Mouse (Mus musculus): ENCODE data around the gene Ficd.
"Not testable (repeated sequence)": the region's sequence is repeated elsewhere in the genome, so short reads cannot be mapped to it uniquely, and the experiment has no call there.

Gene Ficd

GRCm38 (mm10) chr5:113773664-113774063 lies 38.1 kb downstream of the Ficd start:
- DNase-seq (ENCODE audit: low spot score in 2 of 2): peak; percentile 81 to 90

GRCm38 (mm10) chr5:113775585-113775984 lies 40.0 kb downstream of the Ficd start:
- DNase-seq (ENCODE audit: low spot score in 2 of 2): no peak

GRCm38 (mm10) chr5:113776128-113776895 lies 40.7 kb downstream of the Ficd start:
- no peak for DNase-seq (ENCODE audit: low spot score in 2 of 2)

- no peak for DNase-seq (ENCODE audit: low spot score in 2 of 2)
These were observed 41.3 kb downstream of the Ficd start for GRCm38 (mm10) chr5:113776896-113777226.

GRCm38 (mm10) chr5:113777728-113778127 lies 42.1 kb downstream of the Ficd start:
- not testable (repeated sequence) for DNase-seq (ENCODE audit: low spot score in 2 of 2)

GRCm38 (mm10) chr5:113779569-113779968 lies 44.0 kb downstream of the Ficd start:
- DNase-seq (ENCODE audit: low spot score in 2 of 2): no peak

- DNase-seq (ENCODE audit: low spot score in 2 of 2): no peak
These were observed 44.6 kb downstream of the Ficd start for GRCm38 (mm10) chr5:113780082-113780752.

- DNase-seq (ENCODE audit: low spot score in 2 of 2): no peak
These were observed 45.2 kb downstream of the Ficd start for GRCm38 (mm10) chr5:113780763-113781162.

- DNase-seq (ENCODE audit: low spot score in 2 of 2): no peak
These were observed 45.7 kb downstream of the Ficd start for GRCm38 (mm10) chr5:113781254-113781653.

- DNase-seq (ENCODE audit: low spot score in 2 of 2): no peak
These were observed 46.3 kb downstream of the Ficd start for GRCm38 (mm10) chr5:113781875-113782274.

- no peak for DNase-seq (ENCODE audit: low spot score in 2 of 2)
These were observed 47.0 kb downstream of the Ficd start for GRCm38 (mm10) chr5:113782624-113783023.

GRCm38 (mm10) chr5:113783581-113784001 lies 48.0 kb downstream of the Ficd start:
- peak in 1 of 2 experiments; percentile 52 for DNase-seq (ENCODE audit: low spot score in 2 of 2)

GRCm38 (mm10) chr5:113784104-113784503 lies 48.5 kb downstream of the Ficd start:
- not testable (repeated sequence) for DNase-seq (ENCODE audit: low spot score in 2 of 2)

GRCm38 (mm10) chr5:113786985-113787384 lies 51.4 kb downstream of the Ficd start:
- DNase-seq (ENCODE audit: low spot score in 2 of 2): no peak

- no peak for DNase-seq (ENCODE audit: low spot score in 2 of 2)
These were observed 53.0 kb downstream of the Ficd start for GRCm38 (mm10) chr5:113788645-113789044.

- peak; percentile 74 for DNase-seq (ENCODE audit: low spot score in 2 of 2)
These were observed 53.6 kb downstream of the Ficd start for GRCm38 (mm10) chr5:113789075-113789788.
